Mouse (Mus musculus): ENCODE results near the gene Col15a1. TPM values are rescaled to one million over a fixed set of nuclear protein-coding genes. Genes with fewer than 3 reads are reported as not detected.

The Col15a1 gene
- polyA plus RNA-seq, 1 experiment from 2014 or later = 3.9 TPM

- ATAC-seq (ENCODE audit: low FRiP score) = no peak
- H3K36me3 ChIP-seq = no peaks in the 10 kb centered on the region
- H3K4me3 ChIP-seq (replicated peaks) = no peak overlapping the region
- H3K4me1 ChIP-seq = peaks cover 10% of the 10 kb centered on the region
- WGBS = 85% methylated on average over 2 of the region's 2 CpGs
- no peak overlapping the region for H3K9ac ChIP-seq (replicated peaks)
- H3K27ac ChIP-seq (replicated peaks) = no peak overlapping the region
- H3K27me3 ChIP-seq (replicated peaks) = no peaks in the 10 kb centered on the region
- no peaks in the 10 kb centered on the region for H3K9me3 ChIP-seq (replicated peaks)
- H3K4me2 ChIP-seq = no peak overlapping the region
Measured at GRCm38 (mm10) chr4:47362662-47363061, 154.7 kb downstream of the Col15a1 start.

Other genes starting within 250 kb of the Col15a1 start
- 9.2 and 12.5 TPM in 2 replicates for gene Gabbr2, start 216.3 kb upstream of the Col15a1 start, polyA plus RNA-seq (2015; fragmentation: Nextera tagmentation; extraction: Ambion mirVana)
- 3.8 and 4.4 TPM in 2 replicates for gene Anks6, start 150.7 kb upstream of the Col15a1 start, polyA plus RNA-seq (2015; fragmentation: Nextera tagmentation; extraction: Ambion mirVana)
- gene Galnt12, start 116.3 kb upstream of the Col15a1 start, polyA plus RNA-seq (2015; fragmentation: Nextera tagmentation; extraction: Ambion mirVana) = 1.3 and 5.0 TPM in 2 replicates
- gene Tgfbr1, start 145.1 kb downstream of the Col15a1 start, polyA plus RNA-seq (2015; fragmentation: Nextera tagmentation; extraction: Ambion mirVana) = 24.6 and 26.7 TPM in 2 replicates

All from neural tube, embryonic 15.5 days (tissue).